Mouse (Mus musculus): ENCODE measurements around the gene Gm3404. TPM values are rescaled to one million over a fixed set of nuclear protein-coding genes. Genes with fewer than 3 reads are reported as not detected.
"Not testable (repeated sequence)": the region's sequence is repeated elsewhere in the genome, so short reads cannot be mapped to it uniquely, and the experiment has no call there.

Gene Gm3404
- not detected for total RNA-seq (2021)

- DNase-seq; intact Hi-C loops (cut with DNase I): not testable (repeated sequence)
Observed at GRCm38 (mm10) chr5:146525501-146525900, at the start of gene Gm3404. Gm3404 (plus strand) TSS chr5:146525801.

GRCm38 (mm10) chr5:146479564-146479963, 46.0 kb upstream of the Gm3404 start:
- intact Hi-C loops (cut with DNase I) = not testable (repeated sequence)
- DNase-seq = peak; percentile 46

GRCm38 (mm10) chr5:146481665-146482064, 43.9 kb upstream of the Gm3404 start, which contains the start of gene Gm6408:
Gm6408 (plus strand) TSS chr5:146481965.
- DNase-seq; intact Hi-C loops (cut with DNase I): not testable (repeated sequence)

GRCm38 (mm10) chr5:146488959-146489358, 36.6 kb upstream of the Gm3404 start:
- intact Hi-C loops (cut with DNase I) = not testable (repeated sequence)
- peak; percentile 46 for DNase-seq

GRCm38 (mm10) chr5:146491063-146491462, 34.5 kb upstream of the Gm3404 start, which contains the start of gene Gm6370:
Gm6370 (plus strand) TSS chr5:146491363.
- DNase-seq; intact Hi-C loops (cut with DNase I): not testable (repeated sequence)

GRCm38 (mm10) chr5:146502099-146502498, 23.5 kb upstream of the Gm3404 start, which contains the start of gene 4930449I24Rik:
4930449I24Rik (plus strand) TSS chr5:146502399.
- intact Hi-C loops (cut with DNase I) = not testable (repeated sequence)

GRCm38 (mm10) chr5:146513823-146514222, 11.8 kb upstream of the Gm3404 start, which contains the start of gene Gm3402:
Gm3402 (plus strand) TSS chr5:146514123.
- DNase-seq; intact Hi-C loops (cut with DNase I): not testable (repeated sequence)

More at GRCm38 (mm10) chr5:146502099-146502498, 23.5 kb upstream of the Gm3404 start, which contains the start of gene 4930449I24Rik:
- DNase-seq = not testable (repeated sequence)

- intact Hi-C loops (cut with DNase I); DNase-seq: not testable (repeated sequence)
Observed at GRCm38 (mm10) chr5:146537347-146537746, 11.7 kb downstream of the Gm3404 start, which contains the start of gene Gm3409. Gm3409 (plus strand) TSS chr5:146537647.

- DNase-seq; intact Hi-C loops (cut with DNase I): not testable (repeated sequence)
Observed at GRCm38 (mm10) chr5:146555836-146556235, 30.2 kb downstream of the Gm3404 start, which contains the start of gene Gm3415. Gm3415 (plus strand) TSS chr5:146556136.

GRCm38 (mm10) chr5:146564259-146564658, 38.7 kb downstream of the Gm3404 start:
- intact Hi-C loops (cut with DNase I) = no loop called here
- DNase-seq = no peak

GRCm38 (mm10) chr5:146567054-146567453, 41.5 kb downstream of the Gm3404 start:
- intact Hi-C loops (cut with DNase I) = no loop called here
- DNase-seq = peak; percentile 25

- intact Hi-C loops (cut with DNase I) = loop anchor here (10.0 kb wide), 1 partner anchor 105 kb away; no protein-coding TSS in a partner anchor
- not testable (repeated sequence) for DNase-seq
Observed at GRCm38 (mm10) chr5:146570179-146570578, 44.6 kb downstream of the Gm3404 start.

GRCm38 (mm10) chr5:146571830-146572734, 46.5 kb downstream of the Gm3404 start:
- intact Hi-C loops (cut with DNase I) = loop anchor here (10.0 kb wide), 1 partner anchor 103 kb away; no protein-coding TSS in a partner anchor
- DNase-seq = peak; percentile 39

- not testable (repeated sequence) for DNase-seq
- intact Hi-C loops (cut with DNase I) = loop anchor here (10.0 kb wide), 1 partner anchor 102 kb away; no protein-coding TSS in a partner anchor
Observed at GRCm38 (mm10) chr5:146572735-146573042, 47.1 kb downstream of the Gm3404 start.

GRCm38 (mm10) chr5:146576668-146577067, 51.1 kb downstream of the Gm3404 start:
- intact Hi-C loops (cut with DNase I) = loop anchor here (10.0 kb wide), 1 partner anchor 98 kb away; no protein-coding TSS in a partner anchor

More at GRCm38 (mm10) chr5:146576668-146577067, 51.1 kb downstream of the Gm3404 start:
- DNase-seq = no peak

Other genes with a start within 250 kb of the Gm3404 start
- 10 to 100 TPM; 64.9 to 66.0 TPM for gene Wasf3, start 140.8 kb upstream of the Gm3404 start, total RNA-seq (2021)
- not detected for gene Gm6408, start 43.8 kb upstream of the Gm3404 start, total RNA-seq (2021)
- not detected for gene Gm6370, start 34.4 kb upstream of the Gm3404 start, total RNA-seq (2021)
- gene 4930449I24Rik, start 23.4 kb upstream of the Gm3404 start, total RNA-seq (2021) = not detected
- not detected for gene Gm3402, start 11.7 kb upstream of the Gm3404 start, total RNA-seq (2021)
- gene Gm3409, start 11.8 kb downstream of the Gm3404 start, total RNA-seq (2021) = not detected
- not detected for gene Gm3415, start 30.3 kb downstream of the Gm3404 start, total RNA-seq (2021)
- 10 to 100 TPM; 53.2 to 57.0 TPM for gene Gpr12, start 59.4 kb downstream of the Gm3404 start, total RNA-seq (2021)

All from left cerebral cortex, postnatal 4 days (tissue).